Mouse (Mus musculus): Measurements from ENCODE around the gene Gm8906. TPM values are rescaled to one million over a fixed set of nuclear protein-coding genes. Genes with fewer than 3 reads are reported as not detected.
"Not testable (repeated sequence)": the region's sequence is repeated elsewhere in the genome, so short reads cannot be mapped to it uniquely, and the experiment has no call there.

Gm8906 gene
- not detected in 2 replicates for polyA plus RNA-seq (2016; fragmentation: Nextera tagmentation; extraction: Ambion mirVana)

DNA sequence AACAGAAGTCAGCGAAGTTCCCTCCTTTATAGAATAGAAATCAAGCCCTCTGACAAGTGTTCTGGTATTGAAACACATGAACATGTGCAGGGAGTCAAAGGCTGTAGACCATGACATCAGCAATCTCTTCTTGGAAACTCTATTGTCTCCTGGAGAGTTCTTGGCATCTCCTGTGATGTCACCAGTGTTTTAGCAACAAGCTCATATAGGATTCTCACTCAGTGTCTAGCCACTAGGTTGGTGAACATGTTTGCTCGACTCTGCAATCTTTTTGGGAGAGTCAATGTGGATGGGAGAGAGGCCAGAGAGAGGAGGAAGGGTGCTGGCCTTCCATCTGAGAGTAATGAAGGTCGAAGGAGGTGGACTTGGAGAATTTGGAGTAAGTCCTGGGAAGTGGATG lies at the start of gene Gm8906:
TSS of gene Gm8906 (plus strand) at position 301 of the 400 bp plus-strand sequence.
- not testable (repeated sequence) for H3K4me2 ChIP-seq; H3K4me1 ChIP-seq (replicated peaks); H3K27me3 ChIP-seq; ATAC-seq (ENCODE audit: insufficient number of reproducible peaks, insufficient read depth, low FRiP score, low TSS enrichment, low read depth); H3K9ac ChIP-seq (replicated peaks); H3K4me3 ChIP-seq (replicated peaks); H3K36me3 ChIP-seq; H3K9me3 ChIP-seq; H3K27ac ChIP-seq
- 63% methylated on average over 2 of the region's 3 CpGs for WGBS

Other genes with a start within 250 kb of the Gm8906 start
- not detected in 2 replicates for gene Gm8890, start 246.7 kb upstream of the Gm8906 start, polyA plus RNA-seq (2016; fragmentation: Nextera tagmentation; extraction: Ambion mirVana)
- not detected in 2 replicates for gene Speer1, start 161.2 kb upstream of the Gm8906 start, polyA plus RNA-seq (2016; fragmentation: Nextera tagmentation; extraction: Ambion mirVana)
- gene Gm8897, start 86.3 kb upstream of the Gm8906 start, polyA plus RNA-seq (2016; fragmentation: Nextera tagmentation; extraction: Ambion mirVana): not detected in 2 replicates
- gene Gm6460, start 92.2 kb downstream of the Gm8906 start, polyA plus RNA-seq (2016; fragmentation: Nextera tagmentation; extraction: Ambion mirVana): not detected in 2 replicates
- not detected in 2 replicates for gene Gm8922, start 179.3 kb downstream of the Gm8906 start, polyA plus RNA-seq (2016; fragmentation: Nextera tagmentation; extraction: Ambion mirVana)